Mouse (Mus musculus) induced T-regulatory cell, adult 2 months (primary cell): ENCODE measurements around the gene Capn15.

Experiments used
- DNase-seq: peaks from one replicate; pipeline ENCODE4 v3.0.0-alpha.2; 2012; ENCODE audit warnings: low read depth

Gene Capn15

DNA sequence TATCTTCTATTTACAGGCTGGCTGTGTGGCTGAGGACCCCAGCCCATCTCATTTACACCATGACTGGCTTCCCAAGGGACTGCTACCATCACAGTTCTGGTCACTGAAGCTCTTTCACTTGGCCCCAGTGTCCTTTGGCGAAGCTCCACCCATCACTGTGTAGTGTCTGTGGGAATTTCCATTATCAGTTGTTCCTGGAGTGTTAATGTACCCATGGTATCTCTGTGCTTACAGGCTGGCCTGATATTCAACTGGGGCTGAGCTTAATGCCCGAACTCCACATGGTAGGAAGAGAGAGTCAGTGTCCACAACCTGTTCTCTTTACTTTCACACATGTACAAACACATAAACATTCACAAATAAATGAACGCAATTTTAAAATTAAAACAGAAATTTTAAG lies 7.9 kb upstream of the Capn15 start:
- no peak for DNase-seq

DNA sequence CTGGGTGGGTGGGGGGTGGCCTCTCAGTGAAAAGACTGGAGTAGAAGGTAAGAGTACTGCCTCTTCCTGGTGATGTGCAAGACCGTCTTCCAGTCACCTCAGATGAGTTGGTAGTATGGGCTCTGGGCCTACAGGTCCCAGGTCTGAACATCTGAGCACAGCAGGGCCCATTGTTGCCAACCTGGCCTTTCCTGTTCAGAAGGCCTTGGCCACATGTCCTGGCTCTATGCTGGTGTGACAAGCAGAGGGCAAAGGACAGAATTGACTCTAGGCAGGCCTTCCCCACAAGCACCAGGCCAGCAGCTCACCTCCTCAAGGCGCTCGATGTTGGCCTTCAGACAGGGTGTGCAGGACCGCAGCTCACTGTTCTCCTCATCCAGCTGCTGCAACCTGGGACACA lies 6.7 kb upstream of the Capn15 start:
- no peak for DNase-seq

DNA sequence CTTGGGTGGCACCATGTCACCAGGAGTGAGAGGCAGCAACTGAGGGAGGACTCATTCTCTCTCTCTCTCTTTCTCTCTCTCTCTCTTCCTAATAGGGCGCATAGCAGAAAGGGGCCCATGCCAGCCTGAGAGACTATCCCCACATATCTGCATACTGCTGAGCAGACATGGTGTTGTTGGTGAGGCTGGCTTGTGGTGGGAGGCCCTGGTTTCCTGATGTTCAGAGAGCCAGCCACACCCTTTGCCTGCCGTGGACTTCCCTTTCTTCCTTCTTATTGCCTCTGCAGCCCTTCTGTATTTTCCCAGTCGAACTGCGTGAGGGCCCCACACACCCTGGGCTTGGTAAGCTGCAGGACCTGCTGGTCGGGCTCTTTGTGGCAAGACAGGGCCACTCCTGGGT lies 4.7 kb upstream of the Capn15 start:
- no peak for DNase-seq

DNA sequence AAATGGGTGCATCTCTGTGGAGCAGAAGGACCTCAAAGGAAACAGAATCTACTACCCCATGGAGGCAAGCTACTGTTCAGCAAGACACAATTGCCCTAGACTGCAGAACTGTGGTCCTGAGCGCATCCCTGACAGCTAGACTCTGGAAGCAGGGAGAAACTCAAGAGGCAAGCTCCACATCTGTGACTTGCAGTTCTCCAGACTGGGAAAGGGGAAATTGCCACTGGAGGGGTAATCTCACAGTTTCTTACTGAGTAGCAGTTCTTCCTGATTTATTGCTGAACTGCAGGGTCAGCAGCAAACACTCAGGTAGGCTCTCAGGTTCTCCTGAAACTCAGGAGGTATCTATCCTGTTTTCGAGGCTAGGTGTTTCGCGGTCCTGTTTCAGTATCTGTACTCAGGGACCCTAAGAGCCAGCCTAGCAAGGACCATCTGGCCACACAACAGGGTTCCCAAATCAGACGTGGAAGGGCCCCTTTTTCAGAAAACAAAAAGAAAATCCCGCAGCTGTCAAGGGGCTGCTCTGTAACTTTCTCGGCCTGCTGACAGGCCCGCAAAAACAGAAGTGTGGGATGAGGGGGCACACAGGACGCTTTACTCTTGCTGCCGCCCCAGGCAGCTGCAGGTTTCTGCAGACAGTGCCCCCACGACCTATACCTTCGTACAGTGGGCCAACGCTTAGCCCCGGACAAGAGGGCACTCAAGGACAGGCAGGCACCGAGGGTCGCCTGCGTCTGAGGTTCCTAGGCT lies 865 bp downstream of the Capn15 start:
- DNase-seq: peak; percentile 33

DNA sequence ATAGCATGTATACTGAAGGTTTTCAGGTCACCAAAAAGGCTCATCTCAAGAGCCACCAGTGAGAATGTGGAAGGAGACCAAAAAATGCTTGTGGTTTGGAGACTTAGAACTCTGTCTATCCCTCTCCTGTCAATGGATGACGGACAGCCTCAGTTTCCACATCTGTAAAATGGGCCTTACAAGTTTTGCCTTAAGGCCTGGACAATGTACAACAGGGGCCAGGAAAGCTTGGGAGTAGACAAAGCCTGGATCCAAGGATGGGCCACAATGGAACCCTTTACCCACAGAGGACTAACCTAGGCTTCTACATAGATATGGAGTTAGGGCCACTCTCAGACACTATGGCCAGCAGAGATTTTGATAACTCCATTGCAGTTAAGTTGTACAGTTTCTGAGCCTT lies 1.5 kb downstream of the Capn15 start:
- no peak for DNase-seq

DNA sequence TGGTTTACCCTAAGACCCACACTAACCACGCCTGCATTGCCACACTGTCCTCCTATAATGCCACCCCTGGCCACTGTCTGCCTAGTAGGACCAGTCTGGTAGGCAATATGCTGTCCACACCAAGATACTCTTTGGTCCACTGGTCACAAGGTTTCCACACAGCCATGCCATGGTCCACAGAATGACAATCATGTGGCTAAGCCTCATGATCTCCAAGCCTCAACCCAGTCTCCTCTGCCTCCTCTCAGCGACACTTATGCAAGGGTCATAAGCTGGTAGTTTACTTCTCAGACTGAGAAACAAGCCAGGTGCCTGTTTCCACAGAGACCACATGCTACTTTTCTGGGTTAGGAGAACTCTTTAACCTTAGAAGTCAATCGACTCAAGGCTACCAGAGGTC lies 2.7 kb downstream of the Capn15 start:
- no peak for DNase-seq

DNA sequence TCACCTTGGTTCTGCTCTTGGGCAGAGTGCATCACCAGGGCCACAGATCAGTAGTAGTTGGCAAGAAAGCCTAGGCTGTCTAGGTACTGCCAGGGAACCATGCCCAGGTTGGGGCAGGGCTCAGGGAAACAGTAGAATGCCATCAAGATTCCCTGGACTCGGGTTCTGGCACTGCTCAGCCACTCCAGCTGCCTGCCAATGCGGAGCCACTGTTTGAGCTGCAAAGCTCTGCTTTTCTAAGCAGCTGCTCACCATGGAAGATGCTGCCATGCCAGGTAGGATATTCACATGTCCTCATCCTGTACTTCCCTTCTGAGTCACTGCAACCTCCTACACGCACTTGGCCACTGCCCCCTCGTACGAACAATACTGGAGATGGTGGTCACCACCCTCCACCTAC lies 4.7 kb downstream of the Capn15 start:
- no peak for DNase-seq

DNA sequence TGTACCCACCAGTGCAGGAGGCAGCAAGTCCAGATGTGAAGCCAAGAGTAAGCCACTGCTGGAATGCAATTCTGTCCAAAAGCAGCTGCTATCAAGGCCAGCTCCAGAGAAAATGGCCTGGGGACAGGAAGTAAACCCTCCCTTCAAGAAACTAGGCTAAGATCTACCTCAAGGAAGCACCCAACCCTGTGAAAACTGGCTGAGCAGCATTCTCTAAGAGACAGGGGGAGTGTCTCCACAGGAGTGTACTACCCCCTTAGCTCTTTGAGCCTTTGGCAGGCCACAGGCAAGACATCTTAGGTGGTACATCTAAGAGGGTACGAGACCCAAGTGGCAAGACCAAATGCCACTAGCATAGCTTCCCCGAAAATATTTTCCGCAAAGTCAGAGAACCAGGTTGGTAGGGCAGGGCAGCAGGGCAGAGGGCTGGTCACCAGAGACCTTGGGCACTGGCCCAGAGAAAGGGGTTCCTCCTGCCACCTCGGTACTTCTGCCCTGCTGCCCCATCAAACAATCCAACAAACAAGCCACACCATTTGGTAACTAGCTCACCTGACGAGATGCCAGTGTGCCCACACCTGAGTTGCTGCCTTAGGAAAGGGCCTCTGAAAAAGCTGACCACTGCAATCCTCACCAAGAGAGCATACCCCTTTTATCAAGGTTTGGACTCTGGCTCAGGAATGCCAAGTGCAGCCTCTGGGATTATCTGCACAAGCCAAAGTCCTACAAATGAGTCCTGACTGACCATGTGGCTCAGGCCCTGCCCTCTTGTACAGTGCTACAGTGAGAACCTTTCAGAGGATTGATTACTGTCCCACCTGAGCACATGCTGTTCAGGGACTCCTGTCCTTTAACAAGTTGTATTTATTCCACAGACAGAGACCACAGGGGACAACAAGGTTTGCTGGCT lies 5.5 kb downstream of the Capn15 start:
- no peak for DNase-seq

DNA sequence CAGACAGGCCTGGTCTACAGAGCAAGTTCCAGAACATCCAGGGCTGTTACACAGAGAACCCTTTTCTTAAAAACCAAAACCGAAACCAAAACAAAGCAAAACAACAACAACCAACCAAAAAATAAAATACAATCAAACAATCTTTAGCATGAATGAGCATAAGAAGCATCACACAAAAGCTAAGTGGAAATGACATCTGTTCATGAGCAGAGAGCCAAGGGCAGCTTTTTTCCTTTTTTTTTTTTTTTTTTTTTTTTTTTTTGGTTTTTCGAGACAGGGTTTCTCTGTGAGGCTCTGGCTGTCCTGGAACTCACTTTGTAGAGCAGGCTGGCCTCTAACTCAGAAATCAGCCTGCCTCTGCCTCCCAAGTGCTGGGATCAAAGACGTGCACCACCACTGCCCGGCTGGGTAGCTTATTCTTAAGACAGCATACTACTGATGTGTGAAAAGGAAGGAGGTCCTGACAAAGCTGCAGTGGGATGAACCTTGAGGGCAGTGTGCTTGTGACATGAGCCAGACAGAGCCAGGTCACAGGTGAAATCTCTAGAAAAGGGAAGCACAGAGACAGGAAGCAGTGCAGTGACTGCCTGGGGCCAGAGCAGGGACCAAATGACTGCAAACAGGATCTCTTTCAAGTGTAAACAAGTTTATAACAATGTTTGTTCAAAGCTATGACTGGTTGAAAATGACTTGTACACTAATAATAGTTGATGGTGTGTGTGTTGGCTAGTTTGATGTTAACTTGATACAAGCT lies 14.5 kb downstream of the Capn15 start:
- DNase-seq: peak; percentile 69

DNA sequence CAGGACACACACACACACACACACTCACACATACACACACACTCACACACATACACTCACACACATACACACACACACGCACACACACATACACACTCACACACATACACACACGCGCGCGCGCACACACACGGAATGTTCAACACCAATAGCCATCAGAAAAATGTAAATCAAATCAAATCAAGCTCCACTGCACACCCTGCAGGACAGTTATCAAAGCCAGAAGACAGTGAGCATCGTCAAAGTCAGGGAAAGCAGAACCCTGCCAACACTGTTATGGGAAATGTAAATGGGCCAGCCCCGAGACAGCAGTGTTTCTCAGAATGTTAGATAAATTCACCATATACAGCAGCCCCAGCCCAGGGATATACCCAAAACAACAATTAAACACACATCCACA lies 15.1 kb downstream of the Capn15 start:
- DNase-seq: peak; percentile 64

DNA sequence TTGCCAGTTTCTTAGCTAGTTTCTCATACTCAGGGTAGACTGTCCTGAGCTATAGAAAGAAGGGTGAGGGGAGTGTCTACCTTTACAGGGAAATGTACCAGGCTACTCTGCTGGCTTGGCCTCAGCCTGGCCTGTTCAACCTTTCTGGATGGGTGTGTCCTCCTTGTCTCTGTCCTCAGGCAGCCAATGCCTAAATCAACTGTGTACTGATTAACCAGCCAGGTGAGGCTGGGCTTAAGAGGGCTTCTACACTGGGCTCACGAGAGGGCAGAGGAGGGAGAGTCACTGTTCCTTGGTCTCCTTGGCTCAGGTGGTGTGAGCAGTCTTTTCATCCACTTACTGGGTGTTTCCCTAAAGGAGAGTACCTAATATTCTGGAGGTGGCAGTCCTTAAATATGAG lies 17.4 kb downstream of the Capn15 start:
- DNase-seq: no peak

DNA sequence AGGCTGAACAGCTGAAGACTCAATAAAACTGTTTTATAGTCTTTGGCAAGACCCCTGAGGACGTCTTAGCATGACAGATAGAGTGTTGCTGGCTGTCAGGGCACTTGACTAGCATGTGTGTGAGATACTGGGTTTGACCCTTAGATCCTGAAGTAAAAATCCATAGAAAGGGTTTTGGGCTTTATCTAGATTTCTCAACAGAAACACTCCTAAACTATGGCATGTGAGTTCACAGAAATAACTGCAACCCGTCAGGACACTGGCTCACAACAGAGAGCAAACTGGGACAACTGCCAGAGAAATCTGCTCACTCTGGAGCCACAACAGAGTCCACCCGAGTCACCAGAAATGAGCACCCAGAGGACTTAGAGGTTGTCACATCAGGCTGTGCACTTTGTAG lies 17.9 kb downstream of the Capn15 start:
- no peak for DNase-seq

DNA sequence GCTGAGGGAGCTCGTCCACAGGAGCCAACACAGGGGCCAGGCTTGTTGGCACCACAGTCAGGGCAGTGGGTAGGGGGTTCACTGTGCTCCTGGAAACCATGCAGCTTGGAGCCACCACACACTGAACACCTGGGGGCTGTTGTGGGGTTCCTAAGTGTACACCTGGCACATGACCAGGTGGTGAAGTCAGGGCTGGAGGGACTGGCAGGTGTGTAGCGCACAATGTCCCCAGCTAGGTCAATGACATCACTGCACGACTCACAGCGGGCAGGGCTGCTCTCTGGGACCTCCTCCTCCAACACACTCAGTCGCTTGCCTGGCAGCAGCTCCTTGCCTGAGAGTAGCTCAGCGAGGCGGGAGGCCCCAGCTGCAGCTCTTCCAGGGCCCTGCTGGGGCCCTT lies 21.3 kb downstream of the Capn15 start:
- no peak for DNase-seq

DNA sequence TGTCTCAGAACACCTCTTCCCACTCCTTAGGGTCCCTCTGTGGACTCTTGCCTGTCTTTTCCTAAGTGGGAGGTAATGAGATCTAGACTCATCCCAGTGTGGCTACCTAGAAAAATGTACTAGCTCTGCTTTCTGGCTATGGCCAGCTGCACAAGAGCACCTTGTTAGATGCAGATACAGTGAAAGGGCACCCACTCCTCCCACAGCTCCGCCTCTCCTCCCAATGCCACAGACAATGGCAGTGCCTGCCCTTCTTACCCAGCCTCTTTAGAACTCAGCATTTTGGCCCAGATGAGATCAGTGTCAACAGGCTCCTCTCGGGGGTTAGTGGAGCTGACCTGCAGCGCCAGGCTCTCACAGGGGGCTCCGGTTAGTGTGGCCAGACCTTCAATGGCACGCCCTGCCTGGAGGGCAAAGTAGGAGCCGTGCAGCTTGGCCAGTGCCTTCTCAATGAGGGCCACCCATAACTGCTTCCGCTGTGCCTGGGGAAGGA lies 23.1 kb downstream of the Capn15 start:
- DNase-seq: no peak

DNA sequence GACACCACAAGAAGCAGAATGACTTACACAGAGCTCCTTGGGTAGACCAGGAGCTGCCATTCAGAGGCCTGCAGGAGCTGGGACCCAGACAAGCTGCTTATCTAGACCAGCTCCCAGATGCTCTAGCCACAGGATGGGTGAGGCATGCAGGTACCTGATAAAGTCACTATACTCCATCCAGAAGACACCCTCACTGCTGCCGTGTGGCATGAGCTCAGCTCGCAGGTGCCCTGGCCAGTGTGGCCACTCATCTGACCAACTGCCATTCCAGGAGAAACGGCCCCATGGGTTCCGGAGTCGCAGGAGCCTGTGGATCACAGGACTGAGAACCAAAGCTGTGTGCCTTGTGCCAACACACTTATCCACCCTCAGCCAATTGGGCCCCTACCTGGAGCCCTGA lies 24.0 kb downstream of the Capn15 start:
- DNase-seq: no peak

DNA sequence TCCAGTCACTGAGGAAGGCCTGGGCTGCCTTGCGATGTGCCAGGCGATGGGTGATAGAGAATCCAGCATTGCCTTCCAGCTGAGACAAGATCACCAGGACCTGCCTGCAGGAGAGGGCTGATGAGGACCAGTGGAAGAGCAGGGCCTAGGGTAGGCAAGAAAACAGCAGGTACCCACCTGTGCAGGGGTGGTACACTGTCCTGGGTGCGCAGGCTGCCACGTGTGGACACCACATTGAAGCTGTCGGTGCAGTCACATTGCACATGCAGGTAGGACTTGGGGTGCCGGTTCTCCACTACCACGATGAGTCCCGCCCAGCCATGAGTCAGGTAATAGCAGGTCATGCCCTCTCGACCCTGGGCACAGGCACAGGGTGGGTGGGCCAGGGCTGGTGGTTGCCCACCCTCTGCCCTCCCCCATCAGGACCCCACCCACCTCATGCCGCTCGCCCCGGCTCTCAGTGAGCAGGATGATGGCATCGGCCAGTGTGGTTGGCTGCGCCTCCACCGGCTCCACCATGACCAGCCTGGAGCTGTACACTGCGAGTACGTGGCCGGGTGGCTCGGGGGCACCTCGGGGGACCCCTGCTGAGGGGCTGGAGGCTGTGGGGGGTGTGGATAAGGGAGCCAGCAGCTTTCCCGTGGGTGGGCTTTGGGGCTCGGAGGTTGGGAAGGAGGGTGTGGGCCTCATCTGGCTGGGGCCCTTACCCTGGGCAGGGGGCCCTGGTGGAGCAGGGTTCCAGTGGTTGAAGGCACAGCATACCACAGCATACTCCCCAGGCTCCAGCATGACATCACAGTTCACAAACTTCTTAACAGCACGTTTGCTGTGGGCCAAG lies 25.7 kb downstream of the Capn15 start:
- DNase-seq: no peak

DNA sequence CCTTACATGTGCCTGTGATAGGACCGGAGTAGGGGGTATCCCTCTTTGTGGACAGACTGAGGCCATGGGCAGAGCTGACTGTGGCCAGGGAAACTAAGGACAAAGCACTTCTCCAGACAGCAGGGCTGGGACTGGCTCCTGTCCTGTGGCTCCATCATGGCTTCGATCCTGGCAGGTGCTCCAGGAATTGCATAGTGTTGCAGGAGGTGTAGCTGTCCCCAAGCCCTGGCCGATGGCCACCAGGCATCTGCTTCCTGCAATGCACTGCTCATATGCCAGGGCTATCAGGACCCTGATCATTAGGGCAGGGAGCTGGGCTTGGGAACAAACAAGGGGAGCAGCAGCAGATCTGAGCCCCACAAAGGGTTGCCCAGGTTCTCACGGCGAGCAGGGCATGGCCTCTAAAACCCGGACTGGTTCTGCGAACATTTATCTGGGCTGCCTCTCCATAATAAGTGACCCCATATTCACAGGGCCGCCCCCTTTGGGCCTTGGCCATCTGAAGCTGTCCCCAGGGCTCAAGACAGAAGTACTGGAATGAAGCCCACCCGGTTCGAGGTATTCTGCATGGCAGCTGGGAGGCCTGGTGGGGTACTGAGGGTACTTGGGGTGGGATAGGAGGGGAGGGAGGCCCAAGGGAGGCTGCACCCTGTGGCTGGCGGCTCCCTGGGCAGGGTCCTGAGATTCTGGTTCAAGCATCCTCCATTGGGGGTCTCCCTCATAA lies 26.7 kb downstream of the Capn15 start:
- DNase-seq: no peak

DNA sequence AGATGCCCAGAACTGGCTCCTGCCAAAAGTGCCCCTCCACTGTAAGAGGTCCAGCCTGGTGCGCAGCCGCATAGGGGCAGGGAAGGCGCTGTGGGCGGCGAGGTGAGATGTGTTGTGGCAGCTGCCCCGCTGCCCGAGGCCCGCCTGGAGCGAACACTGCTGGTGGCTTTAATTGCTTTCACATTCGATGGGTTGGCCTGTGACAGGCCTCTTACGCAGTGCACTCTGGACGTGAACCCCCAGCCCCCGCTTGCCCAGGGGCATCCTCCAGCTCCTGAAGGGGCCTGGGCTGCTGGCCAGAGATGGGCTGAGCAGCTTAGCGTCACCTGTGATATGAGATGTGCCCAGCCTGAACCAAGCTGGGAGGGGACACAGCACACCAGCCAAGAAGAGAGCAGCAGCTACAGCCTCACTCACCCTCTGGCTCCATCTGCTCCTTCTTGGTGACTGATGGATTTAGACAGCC lies 28.0 kb downstream of the Capn15 start:
- no peak for DNase-seq

DNA sequence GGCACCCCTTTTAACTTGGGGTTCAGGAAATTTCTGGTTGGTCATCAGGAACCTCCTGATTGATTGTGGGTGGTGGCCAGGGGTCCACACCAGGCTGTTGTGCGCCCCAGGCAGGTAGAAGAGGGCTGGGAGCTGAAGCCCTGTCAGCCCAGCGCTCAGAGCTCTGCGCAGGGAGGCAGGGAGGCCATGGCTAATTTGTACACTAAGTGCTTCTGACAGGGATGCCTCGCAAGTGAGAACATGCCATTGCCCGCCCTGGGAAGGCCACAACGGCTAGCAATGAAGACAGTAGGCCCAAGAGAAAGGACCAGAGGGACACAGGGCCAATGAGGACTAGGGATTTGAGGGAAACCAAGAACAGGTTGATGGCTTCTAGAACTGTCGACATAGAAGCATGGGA lies 29.0 kb downstream of the Capn15 start:
- no peak for DNase-seq

DNA sequence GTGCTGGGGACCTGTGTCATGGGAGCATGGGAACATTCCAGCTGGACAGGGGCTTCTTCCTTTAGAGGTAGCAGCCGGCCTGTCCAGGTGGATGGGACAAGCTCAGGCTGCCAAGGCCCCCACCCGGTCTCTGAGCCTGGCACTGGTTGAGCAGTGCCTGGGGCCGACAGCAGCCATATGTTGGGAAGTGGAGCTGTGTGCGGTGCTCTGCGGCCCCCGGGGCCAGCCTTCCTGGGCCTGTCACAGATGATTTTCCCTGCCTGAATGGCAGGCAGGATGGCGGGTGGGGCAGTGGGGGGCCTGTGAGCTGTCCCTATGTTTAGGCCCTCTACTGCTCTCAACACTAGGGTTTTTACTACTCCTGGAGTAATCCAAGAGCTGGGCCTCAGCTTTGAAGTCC lies 29.4 kb downstream of the Capn15 start:
- DNase-seq: no peak

DNA sequence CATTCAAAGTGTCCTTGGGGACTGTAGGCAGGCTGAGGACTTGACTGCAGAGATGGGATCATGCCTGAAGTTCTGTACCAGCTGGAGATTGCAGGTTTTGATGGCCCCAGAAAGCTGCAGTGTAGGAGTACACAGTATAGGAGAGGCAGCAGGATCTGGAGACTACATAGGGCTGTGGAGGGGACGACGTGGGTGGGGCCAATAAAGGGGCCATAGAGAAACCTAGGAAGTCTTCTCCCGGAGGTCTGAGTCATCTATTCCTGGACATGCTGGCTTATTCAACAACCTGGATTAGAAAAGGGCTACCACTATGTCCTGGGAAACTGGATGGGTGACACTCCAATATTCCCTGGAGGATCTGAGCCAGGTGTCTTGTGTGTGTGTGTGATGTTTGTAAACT lies 29.9 kb downstream of the Capn15 start:
- no peak for DNase-seq
